In the genomic region with DNA sequence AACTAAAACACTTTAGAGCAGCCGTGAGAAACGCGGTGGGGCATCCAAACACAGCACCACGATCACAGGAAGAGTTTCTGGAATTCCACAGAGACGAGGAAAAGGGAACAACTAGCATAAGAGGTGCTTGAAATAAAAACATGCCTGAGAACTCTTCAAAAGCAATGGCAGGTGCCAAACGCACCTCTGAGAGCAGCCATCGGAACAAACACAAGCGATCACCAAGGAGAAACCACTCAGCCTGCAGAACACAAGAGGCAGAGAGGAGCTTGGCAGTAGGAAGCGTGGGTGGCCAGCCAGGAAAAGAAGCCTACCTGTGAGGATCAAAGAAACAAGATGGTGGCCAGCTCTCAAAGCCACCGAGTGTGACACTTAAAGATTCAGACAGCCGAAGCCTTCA, we compare ENCODE assay signal across 18 mouse cellular contexts.
"Had no signal": no experiment of that assay in that cellular context is flagged by ENCODE, and none has a peak within 500 bp of the region (broad histone marks: within the 10 kb centered on the region; RNA-seq: fewer than 3 reads in every experiment).

No protein-coding gene starts in this region.

- H3K4me3 ChIP-seq: intestine, embryonic 15.5 days; layer of hippocampus, adult 2 months; liver, embryonic 13.5 days; midbrain, embryonic 12.5 days; midbrain, embryonic 15.5 days; neural tube, embryonic 12.5 days; neural tube, embryonic 15.5 days had no signal

- H3K4me2 ChIP-seq: intestine, embryonic 15.5 days; liver, embryonic 13.5 days; midbrain, embryonic 12.5 days; midbrain, embryonic 15.5 days; neural tube, embryonic 12.5 days; neural tube, embryonic 15.5 days had no signal

- H3K36me3 ChIP-seq: intestine, embryonic 15.5 days; liver, embryonic 13.5 days; midbrain, embryonic 12.5 days; midbrain, embryonic 15.5 days; neural tube, embryonic 12.5 days; neural tube, embryonic 15.5 days had no signal

- H3K27ac ChIP-seq: intestine, embryonic 15.5 days; kidney, postnatal 0 days; layer of hippocampus, adult 2 months; liver, embryonic 13.5 days; macrophage; midbrain, embryonic 12.5 days; midbrain, embryonic 15.5 days; neural tube, embryonic 12.5 days; neural tube, embryonic 15.5 days had no signal

- H3K4me1 ChIP-seq: intestine, embryonic 15.5 days; liver, embryonic 13.5 days had no signal

- DNase-seq: kidney, adult 11 months; kidney, adult 9 months; kidney, postnatal 25 days; layer of hippocampus, adult 9-11 months; liver, embryonic 13.5 days; right cerebral cortex, adult 18-20 months; right cerebral cortex, postnatal 14 days; right cerebral cortex, postnatal 4 days; thymus, adult 18-20 months; thymus, postnatal 36 days had no signal

- H3K27me3 ChIP-seq: intestine, embryonic 15.5 days; liver, embryonic 13.5 days; midbrain, embryonic 12.5 days; midbrain, embryonic 15.5 days; neural tube, embryonic 12.5 days; neural tube, embryonic 15.5 days had no signal

- ATAC-seq: intestine, embryonic 15.5 days; midbrain, embryonic 15.5 days had no signal

- H3K9me3 ChIP-seq: intestine, embryonic 15.5 days; midbrain, embryonic 12.5 days; midbrain, embryonic 15.5 days; neural tube, embryonic 12.5 days; neural tube, embryonic 15.5 days had no signal

- H3K9ac ChIP-seq: intestine, embryonic 15.5 days; liver, embryonic 13.5 days; midbrain, embryonic 12.5 days; midbrain, embryonic 15.5 days; neural tube, embryonic 12.5 days; neural tube, embryonic 15.5 days had no signal
